Mouse (Mus musculus): Measurements from ENCODE around the gene Vmn1r39.
"Not testable (repeated sequence)": the region's sequence is repeated elsewhere in the genome, so short reads cannot be mapped to it uniquely, and the experiment has no call there.

Gene Vmn1r39

GRCm38 (mm10) chr6:66810509-66810908 lies at the start of gene Vmn1r39:
TSS of gene Vmn1r39 (minus strand) at chr6:66810609.
- DNase-seq (ENCODE audit: low spot score) = no peak

- DNase-seq (ENCODE audit: low spot score) = no peak
Measured at GRCm38 (mm10) chr6:66859391-66859790, 49.0 kb upstream of the Vmn1r39 start.

- no peak for DNase-seq (ENCODE audit: low spot score)
Measured at GRCm38 (mm10) chr6:66858356-66858755, 47.9 kb upstream of the Vmn1r39 start.

GRCm38 (mm10) chr6:66856236-66856635 lies 45.8 kb upstream of the Vmn1r39 start:
- no peak for DNase-seq (ENCODE audit: low spot score)

GRCm38 (mm10) chr6:66848936-66849335 lies 38.5 kb upstream of the Vmn1r39 start:
- DNase-seq (ENCODE audit: low spot score) = no peak

GRCm38 (mm10) chr6:66840631-66841030 lies 30.2 kb upstream of the Vmn1r39 start:
- peak; percentile 54 for DNase-seq (ENCODE audit: low spot score)

- DNase-seq (ENCODE audit: low spot score) = no peak
Measured at GRCm38 (mm10) chr6:66836932-66837331, 26.5 kb upstream of the Vmn1r39 start.

- DNase-seq (ENCODE audit: low spot score) = no peak
Measured at GRCm38 (mm10) chr6:66806311-66806710, 4.1 kb downstream of the Vmn1r39 start.

- no peak for DNase-seq (ENCODE audit: low spot score)
Measured at GRCm38 (mm10) chr6:66805713-66806112, 4.7 kb downstream of the Vmn1r39 start.

- DNase-seq (ENCODE audit: low spot score) = not testable (repeated sequence)
Measured at GRCm38 (mm10) chr6:66782527-66782926, 27.9 kb downstream of the Vmn1r39 start, which contains the start of gene Vmn1r38. TSS of gene Vmn1r38 (minus strand) at chr6:66782627.
